Mouse (Mus musculus) heart, postnatal 0 days (tissue): ENCODE data around the gene Rbm28. TPM values are rescaled to one million over a fixed set of nuclear protein-coding genes. Genes with fewer than 3 reads are reported as not detected.

Experiments
- ATAC-seq: fragments of 200-750 bp; cut with Nextera tagmentation; 2 replicates; pipeline ENCODE4 v1.8.0; 2017; ENCODE audit warnings: low read depth, moderate number of reproducible peaks, moderate library complexity; ENCODE audit not compliant: insufficient read depth
- DNase-seq: peaks from one replicate; pipeline ENCODE4 v3.0.0-alpha.2; 2016; ENCODE audit warnings: low spot score
- H3K27ac ChIP-seq: fragments of 300-500 bp; sonication (generic); 2 replicates; pipeline ENCODE4 v1.5.1; 2014; ENCODE audit warnings: low read depth, mild to moderate bottlenecking
- H3K27me3 ChIP-seq: fragments of 300-500 bp; sonication (generic); 2 replicates; pipeline ENCODE4 v1.6.1; 2014; ENCODE audit warnings: low read length, mixed read lengths; ENCODE audit not compliant: control insufficient read depth, insufficient read depth
- H3K36me3 ChIP-seq: fragments of 300-500 bp; sonication (generic); replicated peaks from 2 replicates; pipeline ENCODE4 v1.6.1; 2014; ENCODE audit warnings: low read length, mixed read lengths; ENCODE audit not compliant: control insufficient read depth, insufficient read depth
- H3K4me1 ChIP-seq: fragments of 300-500 bp; sonication (generic); 2 replicates; pipeline ENCODE4 v1.6.1; 2014; ENCODE audit warnings: antibody characterized with exemption; ENCODE audit not compliant: control insufficient read depth, insufficient read depth
- H3K4me2 ChIP-seq: fragments of 300-500 bp; sonication (generic); 2 replicates; pipeline ENCODE4 v1.6.1; 2014; ENCODE audit warnings: low read depth, mild to moderate bottlenecking, low read length, moderate library complexity
- H3K4me3 ChIP-seq: fragments of 300-500 bp; sonication (generic); 2 replicates; pipeline ENCODE4 v1.5.1; 2014; ENCODE audit warnings: low read depth, low read length
- H3K9ac ChIP-seq: fragments of 300-500 bp; sonication (generic); replicated peaks from 2 replicates; pipeline ENCODE4 v1.6.1; 2014; ENCODE audit warnings: low read depth, low read length, mixed read lengths
- H3K9me3 ChIP-seq: fragments of 300-500 bp; sonication (generic); replicated peaks from 2 replicates; pipeline ENCODE4 v1.6.1; 2016; ENCODE audit warnings: low read length; ENCODE audit not compliant: control insufficient read depth
- CTCF ChIP-seq: IDR thresholded peaks from 2 replicates; pipeline ENCODE4 v1.5.1; 2016; ENCODE audit warnings: antibody characterized with exemption, control low read depth, low read depth
- EP300 ChIP-seq: IDR thresholded peaks from 2 replicates; pipeline ENCODE4 v1.6.1; 2016; ENCODE audit warnings: antibody characterized with exemption, low read depth
- WGBS: fragments of 180-500 bp; shearing (Covaris S2); extraction: QIAGEN DNeasy Blood & Tissue Kit; methylation state at CpG from one replicate; pipeline ENCODE4 v1.1.7; 2014; 5-methylcytosine and 5-hydroxymethylcytosine counted together
- polyA plus RNA-seq: library from polyadenylated mRNA; unstranded; fragments of >200 nt; fragmentation: Nextera tagmentation; extraction: Ambion mirVana; gene quantifications from 2 replicates; pipeline ENCODE4 v1.2.1, GENCODE M21; 2015
- total RNA-seq: library from RNA; depleted of rRNA; stranded (reverse); fragments of >200 nt; gene quantifications from 2 replicates; pipeline ENCODE4 v1.2.3, GENCODE M21; 2014; ENCODE audit warnings: low replicate concordance

Gene Rbm28
- total and polyA plus RNA-seq, 2 experiments from 2014 or later = 6.8 to 13.3 TPM

- 79% methylated on average over 9 of the region's 9 CpGs for WGBS
Observed at GRCm38 (mm10) chr6:29210231-29210936, 45.6 kb upstream of the Rbm28 start.

GRCm38 (mm10) chr6:29208178-29208577 lies 43.4 kb upstream of the Rbm28 start:
- H3K9ac ChIP-seq = no peak overlapping the region
- peaks cover 24% of the 10 kb centered on the region; the same call in 1 of the 2 replicates for H3K36me3 ChIP-seq
- no peak overlapping the region for H3K4me3 ChIP-seq
- H3K27me3 ChIP-seq = no peaks in the 10 kb centered on the region
- H3K4me2 ChIP-seq = no peak overlapping the region
- H3K27ac ChIP-seq = no peak overlapping the region
- peaks cover 12% of the 10 kb centered on the region for H3K4me1 ChIP-seq
- no peak for DNase-seq
- no peak for ATAC-seq
- WGBS = 67% methylated on average over 5 of the region's 5 CpGs
- no peaks in the 10 kb centered on the region for H3K9me3 ChIP-seq
- TF ChIP-seq CTCF (no peak), EP300 (no peak)

More at GRCm38 (mm10) chr6:29210231-29210936, 45.6 kb upstream of the Rbm28 start:
- TF ChIP-seq CTCF (no peak), EP300 (no peak)
- Histone ChIP-seq H3K4me2 (no peak overlapping the region), H3K36me3 (peaks cover 11% of the 10 kb centered on the region; the same call in 1 of the 2 replicates), H3K4me3 (no peak overlapping the region), H3K4me1 (peaks cover 16% of the 10 kb centered on the region), H3K9me3 (no peaks in the 10 kb centered on the region), H3K27ac (no peak overlapping the region), H3K27me3 (peaks cover 9% of the 10 kb centered on the region; the same call in 1 of the 2 replicates), H3K9ac (no peak overlapping the region)
- ATAC-seq (no peak), DNase-seq (no peak)

DNA sequence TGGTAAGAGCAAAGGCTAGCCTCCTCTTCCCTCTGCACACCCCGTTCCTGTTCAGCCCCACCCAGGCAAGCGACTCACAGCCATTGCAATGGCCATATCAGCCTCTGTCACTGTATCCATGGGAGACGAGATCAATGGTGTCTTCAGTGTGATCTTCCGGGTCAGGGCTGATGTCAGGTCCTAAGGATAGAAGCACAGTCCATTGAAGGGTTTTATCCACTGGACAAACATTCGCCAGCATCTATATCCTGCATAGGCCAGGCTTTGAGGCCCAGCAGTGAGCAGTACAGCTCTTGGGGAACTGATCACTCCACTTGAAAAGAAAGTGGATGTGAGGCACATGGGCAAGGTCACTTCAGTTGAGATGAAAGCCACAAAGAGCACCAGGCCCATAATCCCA lies 42.2 kb upstream of the Rbm28 start:
- H3K27ac ChIP-seq = no peak overlapping the region
- ATAC-seq (no peak), DNase-seq (no peak)
- WGBS = 80% methylated on average over 5 of the region's 5 CpGs
- H3K4me1 ChIP-seq = peaks cover 12% of the 10 kb centered on the region
- TF ChIP-seq CTCF (no peak), EP300 (no peak)
- H3K27me3 ChIP-seq = no peaks in the 10 kb centered on the region
- H3K36me3 ChIP-seq = peaks cover 36% of the 10 kb centered on the region; the same call in 1 of the 2 replicates
- H3K4me3 ChIP-seq = no peak overlapping the region
- H3K4me2 ChIP-seq = no peak overlapping the region
- H3K9ac ChIP-seq = no peak overlapping the region
- H3K9me3 ChIP-seq = no peaks in the 10 kb centered on the region

- H3K4me3 ChIP-seq = no peak overlapping the region
- peaks cover 37% of the 10 kb centered on the region; the same call in 1 of the 2 replicates for H3K36me3 ChIP-seq
- H3K27ac ChIP-seq = no peak overlapping the region
- 0 out of 2 replicates have a peak, but pooled peaks cover 4% of the 10 kb centered on the region for H3K4me1 ChIP-seq
- no peak for TF ChIP-seq EP300
- no peak overlapping the region for H3K4me2 ChIP-seq
- H3K9ac ChIP-seq = no peak overlapping the region
- ATAC-seq (no peak), DNase-seq (no peak)
- 92% methylated on average over 10 of the region's 10 CpGs for WGBS
- no peaks in the 10 kb centered on the region for H3K9me3 ChIP-seq
- H3K27me3 ChIP-seq = no peaks in the 10 kb centered on the region
Observed at GRCm38 (mm10) chr6:29206006-29206405, 41.2 kb upstream of the Rbm28 start.

DNA sequence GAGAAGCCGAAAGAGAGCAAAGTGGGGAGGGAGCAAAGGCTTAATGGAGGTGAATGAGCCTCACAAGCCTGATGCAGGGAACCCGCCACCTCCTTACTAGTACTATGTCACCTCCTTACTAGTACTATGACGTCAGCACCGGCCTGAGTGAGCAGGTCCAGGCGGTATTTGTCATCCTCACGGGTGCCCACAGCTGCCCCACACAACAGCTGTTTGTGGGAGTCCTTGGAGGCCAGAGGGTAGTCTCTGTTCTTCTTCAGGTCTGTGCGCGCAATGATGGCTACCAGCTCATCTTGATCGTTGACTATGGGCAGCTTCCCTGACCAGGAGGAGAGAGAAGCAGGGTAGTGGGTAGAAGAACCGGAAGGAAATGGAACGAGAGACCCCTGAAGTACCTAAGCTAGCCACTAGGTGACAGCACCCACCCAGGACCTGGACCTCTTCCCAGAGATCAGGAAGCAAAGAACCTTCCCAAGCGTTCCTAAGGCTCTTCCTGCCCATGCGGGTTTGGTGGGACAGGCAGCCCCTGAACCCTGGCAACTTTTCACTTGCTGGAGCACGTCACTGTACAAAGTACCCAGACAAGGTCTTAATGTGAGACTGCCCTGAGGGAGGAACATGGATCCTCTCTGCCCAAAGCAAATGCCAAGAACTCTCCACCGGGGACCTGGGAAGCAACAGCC lies 40.3 kb upstream of the Rbm28 start:
- ATAC-seq (peak; percentile 44), DNase-seq (peak; percentile 77)
- H3K9me3 ChIP-seq = no peaks in the 10 kb centered on the region
- H3K4me1 ChIP-seq = no peaks in the 10 kb centered on the region
- H3K4me3 ChIP-seq = no peak overlapping the region
- H3K9ac ChIP-seq = no peak overlapping the region
- TF ChIP-seq EP300 (no peak), CTCF (peak; percentile 93)
- peak overlapping the region; percentile 35 for H3K4me2 ChIP-seq
- H3K36me3 ChIP-seq = peaks cover 37% of the 10 kb centered on the region; the same call in 1 of the 2 replicates
- no peaks in the 10 kb centered on the region for H3K27me3 ChIP-seq
- 48% methylated on average over 15 of the region's 15 CpGs for WGBS
- H3K27ac ChIP-seq = no peak overlapping the region
